Mouse (Mus musculus): Measurements from ENCODE around the gene Rgr. TPM values are rescaled to one million over a fixed set of nuclear protein-coding genes. Genes with fewer than 3 reads are reported as not detected.

Gene Rgr
- not detected in 2 replicates for total RNA-seq (2014; rRNA removed)
- polyA plus RNA-seq (2015; fragmentation: Nextera tagmentation; extraction: Ambion mirVana) = not detected in 2 replicates

GRCm38 (mm10) chr14:37048914-37049410 lies at the start of gene Rgr:
Rgr (minus strand) TSS chr14:37048964.
- DNase-seq (ENCODE audit: low spot score) (peak; percentile 10), ATAC-seq (peak; percentile 55; the same call in 1 of the 2 replicates)
- no peaks in the 10 kb centered on the region for H3K4me1 ChIP-seq (ENCODE audit: insufficient read depth, low read length)
- no peak within 1 kb of the TSS for H3K27ac ChIP-seq
- no peaks in the 10 kb centered on the region for H3K27me3 ChIP-seq (ENCODE audit: insufficient read depth, low read length)
- H3K4me2 ChIP-seq (ENCODE audit: low read depth, low read length) = no peak within 1 kb of the TSS
- WGBS = 33% methylated on average over 1 of the region's 1 CpGs
- TF ChIP-seq CTCF (IDR thresholded peaks at IDR 0.05; ENCODE audit: low read depth) = no peak
- H3K4me3 ChIP-seq (ENCODE audit: low read length) = no peak within 1 kb of the TSS
- no peak within 1 kb of the TSS for H3K9ac ChIP-seq (replicated peaks; ENCODE audit: low read length)
- no peaks in the 10 kb centered on the region for H3K36me3 ChIP-seq (ENCODE audit: insufficient read depth, low read length)
- no peaks in the 10 kb centered on the region for H3K9me3 ChIP-seq (ENCODE audit: low read length)

- TF ChIP-seq CTCF (IDR thresholded peaks at IDR 0.05; ENCODE audit: low read depth) = no peak
- DNase-seq (ENCODE audit: low spot score) = peak; percentile 50
- Histone ChIP-seq H3K27ac (no peak within 1 kb of the TSS), H3K36me3 (ENCODE audit: insufficient read depth, low read length) (no peaks in the 10 kb centered on the region), H3K4me1 (ENCODE audit: insufficient read depth, low read length) (no peaks in the 10 kb centered on the region; the same call in 1 of the 2 replicates), H3K4me2 (ENCODE audit: low read depth, low read length) (peak within 1 kb of the TSS; percentile 95), H3K9me3 (ENCODE audit: low read length) (no peaks in the 10 kb centered on the region), H3K4me3 (ENCODE audit: low read length) (peak within 1 kb of the TSS; percentile 49), H3K9ac (replicated peaks; ENCODE audit: low read length) (peak within 1 kb of the TSS; percentile 52), H3K27me3 (ENCODE audit: insufficient read depth, low read length) (no peaks in the 10 kb centered on the region)
- peak; percentile 74 for ATAC-seq
- WGBS = under 1% methylated on average over 30 of the region's 30 CpGs
These were observed 49.3 kb upstream of the Rgr start, which contains the start of gene Cdhr1 for GRCm38 (mm10) chr14:37097956-37098530. Cdhr1 (minus strand) TSS chr14:37098347.

- 79% methylated on average over 4 of the region's 4 CpGs for WGBS
- ATAC-seq (no peak), DNase-seq (ENCODE audit: low spot score) (no peak)
- Histone ChIP-seq H3K4me1 (ENCODE audit: insufficient read depth, low read length) (no peaks in the 10 kb centered on the region; the same call in 1 of the 2 replicates), H3K27me3 (ENCODE audit: insufficient read depth, low read length) (no peaks in the 10 kb centered on the region), H3K36me3 (ENCODE audit: insufficient read depth, low read length) (no peaks in the 10 kb centered on the region), H3K9me3 (ENCODE audit: low read length) (no peaks in the 10 kb centered on the region), H3K4me2 (ENCODE audit: low read depth, low read length) (no peak overlapping the region), H3K27ac (no peak overlapping the region), H3K4me3 (ENCODE audit: low read length) (no peak overlapping the region), H3K9ac (replicated peaks; ENCODE audit: low read length) (no peak overlapping the region)
- no peak for TF ChIP-seq CTCF (IDR thresholded peaks at IDR 0.05; ENCODE audit: low read depth)
These were observed 46.8 kb upstream of the Rgr start for GRCm38 (mm10) chr14:37095556-37095955.

- peak; percentile 31 for DNase-seq (ENCODE audit: low spot score)
- TF ChIP-seq CTCF (IDR thresholded peaks at IDR 0.05; ENCODE audit: low read depth) = no peak
These were observed 45.7 kb upstream of the Rgr start for GRCm38 (mm10) chr14:37094436-37094835.

GRCm38 (mm10) chr14:37083755-37084154 lies 35.0 kb upstream of the Rgr start:
- no peaks in the 10 kb centered on the region for H3K36me3 ChIP-seq (ENCODE audit: insufficient read depth, low read length)
- H3K27ac ChIP-seq = no peak overlapping the region
- H3K27me3 ChIP-seq (ENCODE audit: insufficient read depth, low read length) = no peaks in the 10 kb centered on the region
- no peaks in the 10 kb centered on the region for H3K4me1 ChIP-seq (ENCODE audit: insufficient read depth, low read length)
- 37% methylated on average over 4 of the region's 4 CpGs for WGBS
- H3K9ac ChIP-seq (replicated peaks; ENCODE audit: low read length) = no peak overlapping the region
- H3K4me2 ChIP-seq (ENCODE audit: low read depth, low read length) = no peak overlapping the region
- no peaks in the 10 kb centered on the region for H3K9me3 ChIP-seq (ENCODE audit: low read length)
- no peak for ATAC-seq
- DNase-seq (ENCODE audit: low spot score) = no peak
- no peak overlapping the region for H3K4me3 ChIP-seq (ENCODE audit: low read length)
- TF ChIP-seq CTCF (IDR thresholded peaks at IDR 0.05; ENCODE audit: low read depth) = no peak

More at GRCm38 (mm10) chr14:37094436-37094835, 45.7 kb upstream of the Rgr start:
- WGBS = 35% methylated on average over 6 of the region's 6 CpGs
- Histone ChIP-seq H3K4me3 (ENCODE audit: low read length) (no peak overlapping the region), H3K27me3 (ENCODE audit: insufficient read depth, low read length) (no peaks in the 10 kb centered on the region), H3K4me2 (ENCODE audit: low read depth, low read length) (no peak overlapping the region), H3K27ac (no peak overlapping the region), H3K36me3 (ENCODE audit: insufficient read depth, low read length) (no peaks in the 10 kb centered on the region), H3K9ac (replicated peaks; ENCODE audit: low read length) (no peak overlapping the region), H3K9me3 (ENCODE audit: low read length) (no peaks in the 10 kb centered on the region), H3K4me1 (ENCODE audit: insufficient read depth, low read length) (no peaks in the 10 kb centered on the region; the same call in 1 of the 2 replicates)
- ATAC-seq = 0 out of 2 replicates have a peak, but pooled peaks have one; percentile 37

- ATAC-seq (no peak), DNase-seq (ENCODE audit: low spot score) (no peak)
- no peak overlapping the region for H3K27ac ChIP-seq
- H3K4me2 ChIP-seq (ENCODE audit: low read depth, low read length) = no peak overlapping the region
- H3K36me3 ChIP-seq (ENCODE audit: insufficient read depth, low read length) = no peaks in the 10 kb centered on the region
- no peaks in the 10 kb centered on the region for H3K27me3 ChIP-seq (ENCODE audit: insufficient read depth, low read length)
- no peak overlapping the region for H3K9ac ChIP-seq (replicated peaks; ENCODE audit: low read length)
- no peaks in the 10 kb centered on the region for H3K9me3 ChIP-seq (ENCODE audit: low read length)
- no peak for TF ChIP-seq CTCF (IDR thresholded peaks at IDR 0.05; ENCODE audit: low read depth)
- H3K4me3 ChIP-seq (ENCODE audit: low read length) = no peak overlapping the region
- WGBS = 83% methylated on average over 1 of the region's 1 CpGs
- no peaks in the 10 kb centered on the region for H3K4me1 ChIP-seq (ENCODE audit: insufficient read depth, low read length)
These were observed 32.0 kb upstream of the Rgr start for GRCm38 (mm10) chr14:37080724-37081123.

GRCm38 (mm10) chr14:37068516-37068915 lies 19.8 kb upstream of the Rgr start:
- no peak for TF ChIP-seq CTCF (IDR thresholded peaks at IDR 0.05; ENCODE audit: low read depth)
- Histone ChIP-seq H3K4me2 (ENCODE audit: low read depth, low read length) (no peak overlapping the region), H3K27ac (no peak overlapping the region), H3K4me3 (ENCODE audit: low read length) (no peak overlapping the region), H3K4me1 (ENCODE audit: insufficient read depth, low read length) (no peaks in the 10 kb centered on the region), H3K36me3 (ENCODE audit: insufficient read depth, low read length) (no peaks in the 10 kb centered on the region), H3K9me3 (ENCODE audit: low read length) (no peaks in the 10 kb centered on the region), H3K27me3 (ENCODE audit: insufficient read depth, low read length) (no peaks in the 10 kb centered on the region), H3K9ac (replicated peaks; ENCODE audit: low read length) (no peak overlapping the region)
- WGBS = 27% methylated on average over 9 of the region's 9 CpGs
- peak; percentile 34 for DNase-seq (ENCODE audit: low spot score)
- no peak for ATAC-seq

All from hindbrain, postnatal 0 days (tissue).